Mouse (Mus musculus) right cerebral cortex, postnatal 10 days (tissue): Measurements from ENCODE around the gene Gm14151.
A peak's percentile ranks its signal among the peaks of the same experiment; 100 is the strongest.
"Not testable (repeated sequence)": the region's sequence is repeated elsewhere in the genome, so short reads cannot be mapped to it uniquely, and the experiment has no call there.

Experiments used
- DNase-seq, 2 experiments: peaks; one replicate each; pipeline ENCODE4 v3.0.0; 2021; ENCODE audit warnings: low spot score in 2 of 2

Gene Gm14151

DNA sequence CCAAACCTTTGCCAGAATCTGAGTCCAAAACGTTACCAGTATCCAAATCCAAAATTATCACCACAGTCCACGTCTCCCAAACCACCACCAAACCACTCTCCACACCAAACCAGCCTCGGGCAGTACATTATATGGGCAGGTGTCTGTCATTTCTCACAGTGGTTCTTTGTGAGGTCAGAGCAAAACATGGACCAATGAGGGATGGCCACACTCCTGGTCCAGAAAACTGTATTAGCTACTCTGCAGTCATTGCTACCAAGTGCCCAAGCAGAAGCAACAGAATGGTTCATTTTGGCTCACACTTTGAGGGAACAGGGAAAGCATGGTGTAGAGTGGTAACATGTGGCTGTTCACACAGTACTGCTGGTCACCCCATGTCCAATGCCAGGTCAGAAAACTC lies at the start of gene Gm14151:
Gene Gm14151, minus strand, starts transcription at position 101 of the 400 bp plus-strand sequence.
- DNase-seq = not testable (repeated sequence)

DNA sequence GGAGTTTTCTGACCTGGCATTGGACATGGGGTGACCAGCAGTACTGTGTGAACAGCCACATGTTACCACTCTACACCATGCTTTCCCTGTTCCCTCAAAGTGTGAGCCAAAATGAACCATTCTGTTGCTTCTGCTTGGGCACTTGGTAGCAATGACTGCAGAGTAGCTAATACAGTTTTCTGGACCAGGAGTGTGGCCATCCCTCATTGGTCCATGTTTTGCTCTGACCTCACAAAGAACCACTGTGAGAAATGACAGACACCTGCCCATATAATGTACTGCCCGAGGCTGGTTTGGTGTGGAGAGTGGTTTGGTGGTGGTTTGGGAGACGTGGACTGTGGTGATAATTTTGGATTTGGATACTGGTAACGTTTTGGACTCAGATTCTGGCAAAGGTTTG lies 5.8 kb upstream of the Gm14151 start, which contains the start of gene Gm14147:
Gene Gm14147, plus strand, starts transcription at position 301 of the 400 bp plus-strand sequence.
- not testable (repeated sequence) for DNase-seq

DNA sequence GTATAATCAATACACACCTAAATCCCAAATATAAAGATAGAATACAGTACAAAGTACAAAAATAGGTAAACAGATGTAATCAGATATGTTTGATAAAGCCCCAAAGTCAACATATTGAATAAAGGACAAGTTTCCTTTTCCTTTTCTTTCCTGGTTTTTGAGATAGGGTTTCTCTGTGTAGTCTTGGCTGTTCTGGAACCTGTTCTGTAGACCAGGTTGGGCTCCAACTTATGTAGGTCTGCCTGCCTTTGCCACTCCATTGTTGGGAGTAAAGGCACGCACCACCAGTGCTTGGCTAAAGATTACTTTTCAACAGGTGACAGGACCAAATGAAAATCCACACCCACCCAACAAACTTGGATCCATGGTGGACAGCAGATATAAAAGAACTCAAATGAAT lies 35.5 kb downstream of the Gm14151 start:
- DNase-seq = no peak

DNA sequence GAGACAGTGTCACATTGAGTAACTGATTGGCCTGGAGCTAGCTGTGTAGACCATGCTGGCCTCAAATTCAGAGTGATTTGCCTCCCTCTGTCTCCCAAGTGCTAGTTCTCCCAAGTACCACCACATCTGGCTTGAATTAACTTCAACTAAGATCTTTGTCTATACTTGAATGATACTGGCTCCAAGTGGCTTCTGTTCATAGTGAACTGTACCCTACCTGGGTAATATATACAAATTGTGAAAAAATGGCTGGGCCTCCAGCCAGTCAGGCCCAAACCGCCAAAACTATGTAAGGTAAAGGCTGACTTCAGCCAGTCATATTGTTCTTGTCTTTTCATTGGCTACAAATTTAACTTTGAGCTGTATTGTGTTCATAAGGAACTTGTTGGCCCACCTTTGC lies 51.7 kb downstream of the Gm14151 start:
- no peak for DNase-seq

DNA sequence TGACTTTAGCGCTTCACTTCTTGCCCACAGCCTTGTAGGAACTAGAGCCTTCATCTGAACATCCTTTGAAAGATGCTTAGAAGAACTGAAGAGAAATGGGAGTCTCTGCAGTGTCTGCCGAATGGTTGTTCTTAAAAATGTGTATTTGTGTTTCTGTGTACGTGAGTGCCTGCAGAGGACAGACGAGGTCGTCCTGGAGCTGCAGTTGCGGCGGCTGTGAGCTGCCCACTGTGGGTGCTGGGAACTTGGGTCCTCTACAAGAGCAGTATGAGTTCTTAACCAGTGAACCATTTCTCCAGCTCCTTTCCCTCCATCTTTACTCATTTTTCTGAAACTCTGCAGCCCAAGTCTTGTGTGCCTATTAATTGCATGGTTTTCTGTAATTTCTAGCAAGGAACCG lies 52.4 kb downstream of the Gm14151 start:
- DNase-seq = peak; percentile 32 to 39

DNA sequence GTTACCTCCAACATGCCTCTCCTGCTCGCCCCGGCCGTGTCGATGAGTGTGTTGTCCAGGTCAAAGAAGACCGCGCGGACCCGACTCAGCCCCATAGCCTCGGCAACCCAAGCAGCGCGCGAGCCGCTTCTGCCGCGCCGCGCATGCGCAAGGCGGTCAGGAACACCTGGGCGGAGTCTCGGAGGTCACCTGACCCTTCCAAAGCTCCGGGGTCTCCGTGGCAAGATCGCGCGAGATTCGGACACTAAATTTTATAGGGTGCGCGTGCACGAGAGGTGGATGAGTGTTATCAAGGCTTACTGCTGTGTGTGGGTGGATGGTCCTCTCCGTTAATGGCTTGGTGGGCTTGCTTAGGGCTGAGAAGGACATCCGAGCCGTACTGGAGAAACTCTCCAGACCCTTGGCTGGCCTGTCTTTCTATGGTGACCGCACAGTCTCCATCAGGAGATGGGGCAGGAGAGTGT lies 52.9 kb downstream of the Gm14151 start, which contains the start of the genes Ninl and Nanp:
Gene Ninl, minus strand, starts transcription at position 151 of the 464 bp plus-strand sequence.
Gene Nanp, minus strand, starts transcription at position 167 of the 464 bp plus-strand sequence.
- DNase-seq = peak; percentile 96

DNA sequence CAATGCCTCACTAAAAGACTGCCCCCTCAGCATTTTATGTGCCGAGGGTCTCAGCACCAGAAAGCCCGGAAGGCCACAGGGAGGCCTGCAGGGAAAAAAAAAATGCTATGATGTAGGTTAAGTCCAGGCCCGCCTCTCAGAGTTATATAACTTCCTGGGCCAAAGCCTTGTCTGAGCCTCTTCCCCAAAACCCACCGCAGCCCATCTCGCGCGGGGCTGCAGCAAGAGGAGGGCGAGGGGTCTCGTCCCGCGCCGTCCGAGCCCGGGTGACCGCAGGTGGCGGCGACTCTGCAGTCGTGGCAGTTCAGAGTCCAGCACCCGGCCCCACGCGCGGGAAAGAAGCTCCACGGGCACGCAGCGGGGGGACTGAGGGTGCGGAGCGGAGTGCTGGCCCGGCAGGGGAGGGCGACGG lies 53.3 kb downstream of the Gm14151 start:
- DNase-seq = no peak

DNA sequence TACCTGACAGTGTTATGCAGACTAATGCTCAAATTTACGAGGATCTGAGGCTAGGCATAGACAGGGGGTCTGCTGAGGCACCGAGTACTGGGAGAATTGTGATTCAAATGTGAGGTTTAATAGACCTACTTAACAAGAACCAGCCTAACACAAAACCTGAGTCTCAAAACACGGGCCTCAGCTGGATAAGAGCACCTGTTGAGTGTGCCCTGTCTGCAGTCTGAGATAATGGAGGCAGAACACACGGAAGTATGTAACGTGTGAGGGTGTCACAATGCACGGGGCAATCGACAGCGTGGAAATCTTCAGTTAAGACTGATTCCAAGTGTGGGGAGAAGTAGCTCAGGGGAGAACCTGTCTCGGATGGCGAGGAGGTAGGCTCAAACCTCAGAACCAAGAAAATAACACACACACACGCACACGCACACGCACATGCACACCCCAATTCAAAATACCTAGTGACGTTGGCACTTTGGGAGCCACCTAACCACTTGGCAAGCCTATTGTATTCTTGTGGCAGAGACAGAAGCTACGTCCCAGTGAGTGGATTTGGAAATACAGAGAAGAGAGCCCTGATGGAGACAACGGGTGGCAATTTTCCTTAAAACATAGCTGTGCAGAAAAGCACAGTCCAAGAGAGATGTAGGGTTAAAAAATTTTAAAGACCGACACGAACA lies 54.1 kb downstream of the Gm14151 start:
- no peak for DNase-seq

DNA sequence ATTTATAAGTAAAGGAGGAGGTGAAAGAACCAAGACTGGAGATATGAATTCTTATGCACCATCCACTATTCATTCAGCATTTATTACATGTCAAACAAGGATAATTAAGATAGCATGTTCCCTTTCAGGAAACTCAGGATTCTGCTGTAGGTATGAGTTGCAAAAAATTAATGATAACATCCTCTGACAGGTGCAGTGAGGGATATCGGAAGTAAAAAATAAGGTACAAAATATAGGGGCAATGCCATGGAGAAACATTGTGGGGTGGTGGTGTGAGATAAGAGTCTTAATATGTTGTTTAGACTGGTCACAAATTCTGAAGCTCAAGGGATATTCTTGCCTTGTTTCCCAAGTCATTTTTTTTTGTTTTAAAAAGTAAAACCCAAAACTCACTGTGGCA lies 54.9 kb downstream of the Gm14151 start:
- DNase-seq = no peak
